Comparison of ENCODE assay signal across 9 mouse cellular contexts in genomic region chr2:101978534-101979525, GRCm38 (mm10).
DNase-seq lines count a peak whose midpoint lies in the region; ATAC-seq lines count a peak whose summit lies in the region.
"Had no signal": no experiment of that assay in that cellular context is flagged by ENCODE, and none has a peak within 500 bp of the region (broad histone marks: within the 10 kb centered on the region; RNA-seq: fewer than 3 reads in every experiment).

No protein-coding gene starts in this region.

- H3K9ac ChIP-seq in embryonic facial prominence, embryonic 15.5 days: no peak overlapping the region
- H3K9ac ChIP-seq in hindbrain, embryonic 13.5 days: peak overlapping the region; percentile 56
- no peak overlapping the region for H3K9ac ChIP-seq in midbrain, embryonic 14.5 days (replicated peaks; ENCODE audit: low read length)

- peak overlapping the region; percentile 6; the same call in 1 of the 2 replicates for H3K4me2 ChIP-seq in embryonic facial prominence, embryonic 15.5 days (replicated peaks)
- peak overlapping the region; percentile 27 for H3K4me2 ChIP-seq in hindbrain, embryonic 13.5 days
- H3K4me2 ChIP-seq in midbrain, embryonic 14.5 days (ENCODE audit: low read length): peak overlapping the region; percentile 3; the same call in 1 of the 2 replicates

- no peaks in the 10 kb centered on the region for H3K9me3 ChIP-seq in embryonic facial prominence, embryonic 15.5 days (replicated peaks)
- H3K9me3 ChIP-seq in hindbrain, embryonic 13.5 days: no peaks in the 10 kb centered on the region
- no peaks in the 10 kb centered on the region for H3K9me3 ChIP-seq in midbrain, embryonic 14.5 days (ENCODE audit: control insufficient read depth, low read length)

- H3K4me3 ChIP-seq in embryonic facial prominence, embryonic 15.5 days (replicated peaks): no peak overlapping the region
- H3K4me3 ChIP-seq in hindbrain, embryonic 13.5 days: no peak overlapping the region
- no peak overlapping the region for H3K4me3 ChIP-seq in midbrain, embryonic 14.5 days (replicated peaks; ENCODE audit: low read depth, low read length)

- no peaks in the 10 kb centered on the region for H3K27me3 ChIP-seq in embryonic facial prominence, embryonic 15.5 days
- H3K27me3 ChIP-seq in hindbrain, embryonic 13.5 days: no peaks in the 10 kb centered on the region
- H3K27me3 ChIP-seq in midbrain, embryonic 14.5 days (ENCODE audit: control insufficient read depth, insufficient read depth, low read length): no peaks in the 10 kb centered on the region

- H3K27ac ChIP-seq in embryonic facial prominence, embryonic 15.5 days (replicated peaks): peak overlapping the region; percentile 68
- peak overlapping the region; percentile 92 for H3K27ac ChIP-seq in hindbrain, embryonic 13.5 days
- H3K27ac ChIP-seq in midbrain, embryonic 14.5 days (replicated peaks; ENCODE audit: low read depth, low read length): peak overlapping the region; percentile 90
- H3K27ac ChIP-seq: kidney, postnatal 0 days had no signal

- ATAC-seq in embryonic facial prominence, embryonic 15.5 days (ENCODE audit: insufficient number of reproducible peaks, low FRiP score, low TSS enrichment, low read depth): no peak; the same call in 1 of the 2 replicates
- peak; percentile 69 for ATAC-seq in hindbrain, embryonic 13.5 days (ENCODE audit: low FRiP score)
- ATAC-seq in midbrain, embryonic 14.5 days (ENCODE audit: low FRiP score, low TSS enrichment): peak; percentile 85

- H3K4me1 ChIP-seq in embryonic facial prominence, embryonic 15.5 days: peaks cover 43% of the 10 kb centered on the region
- peaks cover 76% of the 10 kb centered on the region for H3K4me1 ChIP-seq in hindbrain, embryonic 13.5 days (replicated peaks)
- peaks cover 71% of the 10 kb centered on the region for H3K4me1 ChIP-seq in midbrain, embryonic 14.5 days (ENCODE audit: control insufficient read depth, insufficient read depth, low read length)

- no peaks in the 10 kb centered on the region for H3K36me3 ChIP-seq in embryonic facial prominence, embryonic 15.5 days
- no peaks in the 10 kb centered on the region for H3K36me3 ChIP-seq in hindbrain, embryonic 13.5 days
- H3K36me3 ChIP-seq in midbrain, embryonic 14.5 days (ENCODE audit: control insufficient read depth, insufficient read depth, low read length): no peaks in the 10 kb centered on the region

- 8% methylated on average over 21 of the region's 21 CpGs for WGBS in embryonic facial prominence, embryonic 15.5 days
- WGBS in hindbrain, embryonic 13.5 days: 7% methylated on average over 21 of the region's 21 CpGs
- 2% methylated on average over 21 of the region's 21 CpGs for WGBS in midbrain, embryonic 14.5 days

- peak; percentile 41 to 50 for DNase-seq in layer of hippocampus, adult 8-10 months (ENCODE audit: low spot score in 2 of 2)
- no peak for DNase-seq in layer of hippocampus, postnatal 25 days (ENCODE audit: extremely low spot score in 1 of 2, low spot score in 1 of 2)
- peak; percentile 82 for DNase-seq in brain, adult 2 months (ENCODE audit: low read depth, low spot score)
- peak; percentile 95 for DNase-seq in midbrain, embryonic 14.5 days
- DNase-seq in thymus, postnatal 25 days: peak; percentile 72
- no peak for DNase-seq in urinary bladder, postnatal 25 days (ENCODE audit: low spot score)

Comparison
In these comparisons a context has a peak if more than half of its experiments do, and no peak if none do; other contexts are left out.
1. DNase-seq: peak in layer of hippocampus, adult 8-10 months (2 of 2), brain, adult 2 months (single experiment), midbrain, embryonic 14.5 days (single experiment) and thymus, postnatal 25 days (single experiment); none in layer of hippocampus, postnatal 25 days (0 of 2) and urinary bladder, postnatal 25 days (single experiment).
2. Peak in every context shown above with its lines, with median percentiles within 50 percentile points of each other: H3K27ac ChIP-seq and H3K4me2 ChIP-seq.